Mouse (Mus musculus) embryo, embryonic 10.5 days (tissue): ENCODE results near the gene Ms4a15.

Source experiments
- DNase-seq: peaks from one replicate; pipeline ENCODE4 v3.0.0-alpha.2; 2015; ENCODE audit warnings: low spot score

Gene Ms4a15

GRCm38 (mm10) chr19:10959978-10960346 lies 33.1 kb downstream of the Ms4a15 start:
- DNase-seq: no peak

DNA sequence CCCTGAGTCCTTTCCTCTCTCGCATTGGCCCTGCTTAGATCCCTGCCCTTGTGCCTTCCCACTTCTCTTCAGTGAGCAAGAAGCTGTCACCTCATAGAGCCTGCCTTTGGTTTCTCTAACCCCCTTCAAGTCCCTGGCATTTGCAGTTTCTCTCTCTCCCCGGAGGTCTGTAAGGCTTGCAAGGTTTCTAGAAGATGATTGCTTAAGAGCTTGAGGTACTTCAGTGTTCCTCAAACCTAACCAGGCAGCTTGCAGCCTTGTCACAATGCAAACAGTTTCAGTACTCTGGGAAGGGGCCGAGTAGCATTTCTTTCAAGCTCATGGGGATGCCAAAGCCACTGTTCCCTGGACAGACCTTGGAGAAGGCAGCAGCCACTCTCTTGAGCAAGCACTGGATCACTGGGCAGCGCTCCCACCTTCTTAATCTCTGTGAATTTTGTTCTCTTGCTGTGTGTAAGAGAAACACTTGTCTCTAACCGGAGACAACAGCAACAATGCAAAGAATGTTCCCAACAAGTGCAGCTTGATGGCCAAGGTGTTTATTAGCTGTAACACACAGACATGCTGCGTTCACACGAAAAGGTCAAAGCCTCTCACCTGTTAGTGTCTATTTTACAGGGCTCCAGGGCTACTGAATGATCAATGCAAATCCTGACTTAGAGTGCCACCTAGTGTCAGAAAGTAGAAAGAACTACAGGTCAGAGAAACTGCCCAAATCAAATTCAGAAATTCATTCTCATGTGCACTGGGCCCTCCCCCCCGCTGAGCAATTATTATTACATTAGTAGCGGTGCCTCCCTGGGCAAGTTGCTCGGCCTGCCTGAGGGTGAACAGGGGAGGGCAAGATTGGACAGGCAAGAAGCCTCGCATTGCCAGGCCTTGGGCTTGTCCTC lies 33.7 kb downstream of the Ms4a15 start:
- peak; percentile 89 for DNase-seq

DNA sequence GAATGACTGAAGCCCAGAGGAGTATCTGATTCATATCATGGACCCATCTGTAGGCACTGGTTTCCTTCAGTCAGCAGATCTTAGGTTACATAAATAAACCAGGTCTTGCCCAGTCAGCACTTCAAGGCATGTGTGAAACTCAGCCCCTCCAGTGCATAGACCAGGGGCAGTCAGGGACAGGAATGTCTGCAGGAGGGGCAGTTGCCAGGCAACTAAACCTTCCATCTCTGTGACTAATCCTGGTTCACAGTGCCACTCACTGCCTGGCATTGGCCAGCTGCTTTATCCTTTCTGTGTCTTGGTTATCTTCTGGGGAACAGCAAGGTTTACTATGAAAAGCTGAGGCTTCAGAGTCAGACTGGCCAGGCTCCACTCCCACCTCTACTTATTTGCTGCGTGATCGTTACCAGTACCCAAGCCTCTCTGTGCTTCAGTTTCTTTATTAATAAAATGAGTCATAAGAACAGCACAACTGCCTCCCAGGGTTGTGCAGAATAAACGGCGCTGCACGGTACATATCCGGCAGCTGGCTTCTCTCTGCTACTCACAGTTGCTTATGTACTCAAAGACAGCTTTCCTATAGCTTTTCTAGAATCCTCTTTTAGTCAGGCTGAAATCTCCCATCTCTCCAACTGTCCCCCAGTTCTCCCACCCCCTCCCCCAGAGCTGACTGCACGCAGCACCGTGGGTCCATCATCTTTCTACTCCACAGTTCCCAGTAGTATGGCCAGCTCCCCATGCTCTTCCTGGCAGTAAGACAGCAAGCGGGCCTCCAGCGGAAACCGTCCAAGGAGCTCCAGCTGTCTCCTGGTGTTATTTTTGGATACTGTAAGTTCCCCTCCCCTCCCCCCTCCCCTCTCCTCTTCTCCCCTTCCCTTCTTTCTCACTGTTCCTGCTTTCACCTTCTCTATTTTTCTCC lies 40.8 kb downstream of the Ms4a15 start:
- DNase-seq: peak; percentile 51

- no peak for DNase-seq
Measured at GRCm38 (mm10) chr19:10949558-10949957, 43.5 kb downstream of the Ms4a15 start.

GRCm38 (mm10) chr19:10949112-10949511 lies 43.9 kb downstream of the Ms4a15 start, which contains the start of gene Ccdc86:
Ccdc86 (minus strand) TSS chr19:10949266.
- peak; percentile 99 for DNase-seq

DNA sequence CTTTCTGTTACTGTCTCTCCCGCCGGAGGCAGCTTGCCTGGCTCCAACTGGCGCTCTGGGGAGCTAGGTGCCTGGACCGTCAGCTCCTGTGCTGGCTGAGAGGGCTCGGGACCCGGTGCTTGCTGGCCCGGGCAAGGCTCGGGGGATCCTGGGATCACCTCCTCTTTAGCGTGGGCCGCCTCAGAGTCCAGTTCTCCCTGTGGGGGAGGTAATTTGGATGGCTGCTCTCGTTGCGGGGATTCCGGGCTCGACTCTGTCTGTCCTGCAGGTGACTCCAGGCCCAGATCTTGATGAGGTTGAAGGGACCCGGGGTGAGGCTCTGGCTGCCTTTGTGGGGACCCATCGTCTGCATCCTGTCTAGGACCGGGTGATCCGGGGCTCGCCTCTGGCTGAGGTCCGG lies 44.6 kb downstream of the Ms4a15 start:
- no peak for DNase-seq

GRCm38 (mm10) chr19:10947219-10947618 lies 45.8 kb downstream of the Ms4a15 start:
- DNase-seq: no peak

GRCm38 (mm10) chr19:10946506-10946905 lies 46.5 kb downstream of the Ms4a15 start:
- DNase-seq: no peak

DNA sequence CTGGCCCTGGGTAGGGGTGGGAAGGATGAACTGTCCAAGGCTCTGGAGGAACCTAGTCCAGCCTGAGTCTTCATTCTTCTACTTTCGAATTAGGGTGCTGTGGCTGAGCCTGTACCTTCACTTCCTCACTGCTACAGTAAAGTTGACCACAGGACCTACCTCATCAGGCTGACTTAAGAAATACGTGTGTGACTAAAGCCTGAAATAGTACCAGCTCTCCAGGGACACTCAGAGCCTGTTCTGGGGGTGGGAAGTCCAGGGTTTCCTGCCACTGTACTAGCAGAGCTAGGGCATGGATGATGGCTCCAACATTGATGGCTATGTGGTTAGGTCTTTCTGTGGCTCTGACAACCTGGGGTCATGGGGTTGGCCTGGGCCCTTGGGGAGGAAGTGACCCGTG lies 49.1 kb downstream of the Ms4a15 start:
- no peak for DNase-seq

GRCm38 (mm10) chr19:10940801-10941457 lies 52.1 kb downstream of the Ms4a15 start:
- DNase-seq: peak; percentile 69

DNA sequence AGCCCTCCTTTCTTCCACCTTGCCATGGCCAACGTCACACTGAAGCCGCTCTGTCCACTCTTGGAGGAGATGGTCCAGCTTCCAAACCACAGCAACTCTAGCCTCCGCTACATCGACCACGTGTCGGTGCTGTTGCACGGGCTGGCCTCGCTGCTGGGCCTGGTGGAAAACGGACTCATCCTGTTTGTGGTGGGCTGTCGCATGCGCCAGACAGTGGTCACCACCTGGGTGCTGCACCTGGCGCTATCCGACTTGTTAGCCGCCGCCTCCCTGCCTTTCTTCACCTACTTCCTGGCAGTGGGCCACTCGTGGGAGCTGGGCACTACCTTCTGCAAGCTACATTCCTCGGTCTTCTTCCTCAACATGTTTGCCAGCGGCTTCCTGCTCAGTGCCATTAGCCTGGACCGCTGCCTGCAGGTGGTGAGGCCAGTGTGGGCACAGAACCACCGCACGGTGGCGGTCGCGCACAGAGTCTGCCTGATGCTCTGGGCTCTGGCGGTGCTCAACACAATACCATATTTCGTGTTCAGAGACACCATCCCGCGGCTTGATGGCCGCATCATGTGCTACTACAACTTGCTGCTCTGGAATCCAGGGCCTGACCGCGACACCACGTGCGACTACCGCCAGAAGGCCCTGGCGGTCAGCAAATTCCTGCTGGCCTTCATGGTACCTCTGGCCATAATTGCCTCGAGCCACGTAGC lies 52.8 kb downstream of the Ms4a15 start:
- DNase-seq: peak; percentile 93

DNA sequence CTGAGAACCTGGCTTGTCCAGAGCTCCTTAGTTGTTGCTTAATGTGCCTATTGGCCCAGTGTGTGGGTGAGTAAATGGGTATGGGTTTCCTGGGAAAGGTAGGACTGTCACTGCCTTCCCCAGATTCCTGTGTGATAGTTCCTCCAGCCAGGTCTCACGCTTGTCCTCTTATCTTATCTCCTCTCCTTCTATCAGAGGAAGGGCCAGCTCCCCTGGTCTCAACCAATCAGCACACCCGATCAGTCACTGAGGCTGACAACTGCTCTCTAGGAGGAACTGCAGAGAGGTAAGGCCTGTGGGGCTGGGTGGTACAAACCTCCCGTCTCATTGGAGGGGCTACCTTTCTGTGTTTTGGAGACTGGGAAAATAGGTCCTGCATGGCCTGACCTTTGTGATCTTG lies 54.3 kb downstream of the Ms4a15 start:
- no peak for DNase-seq

GRCm38 (mm10) chr19:10937110-10937563 lies 55.9 kb downstream of the Ms4a15 start, which contains the start of gene Ptgdr2:
Ptgdr2 (plus strand) TSS chr19:10937160.
- DNase-seq: no peak

- DNase-seq: no peak
Measured at GRCm38 (mm10) chr19:10936077-10936476, 57.0 kb downstream of the Ms4a15 start.

GRCm38 (mm10) chr19:10935029-10935428 lies 58.0 kb downstream of the Ms4a15 start:
- no peak for DNase-seq

- DNase-seq: no peak
Measured at GRCm38 (mm10) chr19:10930641-10931040, 62.4 kb downstream of the Ms4a15 start.
